Mouse (Mus musculus) G1E (cell line): ENCODE data around the gene Gm11034.

ENCODE experiments used
- CTCF ChIP-seq: IDR thresholded peaks from 2 replicates; pipeline ENCODE4 v1.5.1; 2012; ENCODE audit warnings: low read depth, low read length, inconsistent platforms, mixed read lengths
- GATA2 ChIP-seq: IDR thresholded peaks from 2 replicates; pipeline ENCODE4 v1.6.1; 2012; ENCODE audit warnings: low read depth, low read length, inconsistent platforms, borderline replicate concordance

- TF ChIP-seq CTCF (no peak), GATA2 (no peak)
Measured at GRCm38 (mm10) chr8:72190215-72190539, 23.3 kb downstream of the Gm11034 start.
